19 mouse cellular contexts compared by ENCODE assay signal in genomic region chr5:124636139-124636538, GRCm38 (mm10).
"Had no signal": no experiment of that assay in that cellular context is flagged by ENCODE, and none has a peak within 500 bp of the region (broad histone marks: within the 10 kb centered on the region; RNA-seq: fewer than 3 reads in every experiment).

No protein-coding gene starts in this region.

- H3K4me2 ChIP-seq: liver, embryonic 15.5 days; lung, embryonic 15.5 days; midbrain, embryonic 11.5 days; midbrain, embryonic 13.5 days; midbrain, embryonic 15.5 days; neural tube, embryonic 13.5 days; neural tube, embryonic 15.5 days; stomach, embryonic 15.5 days had no signal

- H3K4me1 ChIP-seq: liver, embryonic 15.5 days; lung, embryonic 15.5 days; midbrain, embryonic 13.5 days; midbrain, embryonic 15.5 days; neural tube, embryonic 13.5 days; neural tube, embryonic 15.5 days; stomach, embryonic 15.5 days had no signal

- ATAC-seq: liver, postnatal 0 days; lung, postnatal 0 days; midbrain, embryonic 13.5 days; midbrain, embryonic 15.5 days had no signal

- H3K4me3 ChIP-seq: liver, embryonic 15.5 days; lung, embryonic 15.5 days; megakaryocyte, embryonic 14.5 days; midbrain, embryonic 13.5 days; midbrain, embryonic 15.5 days; neural tube, embryonic 13.5 days; neural tube, embryonic 15.5 days; stomach, embryonic 15.5 days had no signal

- H3K27me3 ChIP-seq: liver, embryonic 15.5 days; lung, embryonic 15.5 days; megakaryocyte, embryonic 14.5 days; midbrain, embryonic 13.5 days; midbrain, embryonic 15.5 days; neural tube, embryonic 13.5 days; neural tube, embryonic 15.5 days; stomach, embryonic 15.5 days had no signal

- DNase-seq: liver, postnatal 0 days; lung, adult 2 months; lung, postnatal 14 days; lung, postnatal 36 days; right cerebral cortex, postnatal 14 days; thymus, postnatal 14 days; thymus, postnatal 36 days had no signal

- H3K27ac ChIP-seq: liver, embryonic 15.5 days; lung, embryonic 15.5 days; macrophage; midbrain, embryonic 13.5 days; midbrain, embryonic 15.5 days; neural tube, embryonic 13.5 days; neural tube, embryonic 15.5 days; stomach, embryonic 15.5 days; stomach, postnatal 0 days had no signal

- H3K9me3 ChIP-seq: liver, embryonic 15.5 days; lung, embryonic 15.5 days; megakaryocyte, embryonic 14.5 days; midbrain, embryonic 13.5 days; midbrain, embryonic 15.5 days; neural tube, embryonic 13.5 days; neural tube, embryonic 15.5 days; stomach, embryonic 15.5 days had no signal

- H3K9ac ChIP-seq: liver, embryonic 15.5 days; liver, postnatal 0 days; lung, embryonic 15.5 days; midbrain, embryonic 13.5 days; midbrain, embryonic 15.5 days; neural tube, embryonic 13.5 days; neural tube, embryonic 15.5 days; stomach, embryonic 15.5 days had no signal
